Mouse (Mus musculus) lung, postnatal 4 days (tissue): Measurements from ENCODE around the gene Trmt10b.

Experiments
- DNase-seq, 2 experiments: peaks; one replicate each; pipeline ENCODE4 v3.0.0; 2021

Trmt10b gene

DNA sequence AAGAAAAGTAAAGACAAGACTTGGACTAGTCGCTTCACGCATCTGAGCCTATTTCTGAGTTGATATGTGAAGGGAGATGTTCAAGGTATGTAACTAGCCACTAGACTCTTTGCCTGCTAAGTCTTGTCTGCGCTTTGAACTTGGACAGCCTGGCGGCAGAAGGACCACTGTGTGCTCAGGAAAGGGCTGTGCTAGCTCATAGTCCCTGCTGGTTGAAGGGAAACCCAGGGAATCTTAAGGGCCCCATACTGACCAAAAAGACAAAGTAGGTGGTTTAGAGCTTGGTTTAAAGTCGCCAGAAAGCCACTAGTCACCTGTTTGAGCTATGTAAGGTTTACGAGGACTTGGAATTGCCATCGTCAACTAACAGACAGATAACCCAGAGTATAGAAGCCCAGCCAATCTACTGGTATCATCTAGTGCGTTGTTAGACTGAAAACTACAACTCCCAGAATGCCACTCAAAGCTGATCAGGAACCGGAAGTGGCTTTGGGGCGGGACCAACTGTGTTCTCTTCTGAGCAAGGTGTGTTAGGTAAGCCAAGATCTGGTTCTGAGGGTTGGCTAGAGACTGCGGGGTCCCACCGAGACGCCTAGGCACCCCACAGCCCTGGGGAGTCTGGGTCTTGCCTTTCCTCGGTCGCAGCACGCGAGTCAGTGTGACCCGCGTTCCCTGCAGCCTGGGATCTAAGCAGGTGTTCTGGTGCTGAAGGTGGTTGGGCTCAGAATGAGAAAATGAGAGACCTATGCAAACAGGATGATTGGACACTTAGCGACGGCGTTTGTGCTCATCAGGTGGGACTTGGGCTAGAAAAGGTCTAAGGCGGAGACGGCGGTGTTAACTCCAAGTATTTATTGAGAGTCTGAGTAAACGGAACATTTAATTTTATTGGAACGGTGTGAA lies at the start of gene Trmt10b:
Gene Trmt10b (plus strand): TSS at position 466 of the 903 bp plus-strand sequence.
- peak; percentile 68 to 73 for DNase-seq

DNA sequence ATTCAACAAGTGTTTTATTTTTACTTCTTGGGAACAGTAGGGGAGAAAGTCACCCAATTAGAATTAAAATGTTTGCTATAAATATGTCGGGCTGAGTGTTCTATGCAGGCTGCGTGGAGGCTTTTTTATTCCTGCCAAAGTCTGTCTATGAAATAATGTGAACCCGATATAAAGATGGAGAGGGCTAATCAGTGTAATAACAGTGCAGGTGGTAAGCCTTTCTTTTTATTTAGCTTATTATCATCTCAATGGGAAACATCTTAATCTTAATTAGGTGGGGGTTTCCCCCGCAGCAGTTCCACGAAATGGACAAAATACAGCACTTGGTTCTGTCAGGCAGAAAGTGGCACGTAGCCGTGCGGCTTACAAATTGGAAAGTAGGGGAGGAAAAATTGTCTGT lies 45.7 kb upstream of the Trmt10b start:
- DNase-seq: no peak

DNA sequence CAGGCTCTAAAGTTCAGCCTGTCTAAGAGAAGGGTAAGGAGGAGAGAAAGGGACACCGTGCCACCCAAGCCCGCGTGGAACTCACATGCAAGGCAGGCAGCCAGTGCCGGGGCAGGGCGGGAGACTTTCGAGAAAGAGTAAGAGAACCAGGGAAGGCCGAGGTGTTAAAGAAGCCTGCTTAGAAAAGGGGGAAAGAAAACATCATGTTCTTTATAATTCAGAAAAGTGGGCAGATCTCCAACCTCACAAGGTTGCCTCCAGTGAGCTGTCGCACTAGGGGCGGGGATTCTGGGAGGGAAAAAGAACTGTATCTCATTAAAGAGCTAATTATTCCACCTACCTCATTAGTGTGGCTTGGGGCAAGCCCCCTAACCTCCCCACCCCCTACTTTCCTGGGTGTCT lies 44.1 kb upstream of the Trmt10b start:
- DNase-seq: no peak

DNA sequence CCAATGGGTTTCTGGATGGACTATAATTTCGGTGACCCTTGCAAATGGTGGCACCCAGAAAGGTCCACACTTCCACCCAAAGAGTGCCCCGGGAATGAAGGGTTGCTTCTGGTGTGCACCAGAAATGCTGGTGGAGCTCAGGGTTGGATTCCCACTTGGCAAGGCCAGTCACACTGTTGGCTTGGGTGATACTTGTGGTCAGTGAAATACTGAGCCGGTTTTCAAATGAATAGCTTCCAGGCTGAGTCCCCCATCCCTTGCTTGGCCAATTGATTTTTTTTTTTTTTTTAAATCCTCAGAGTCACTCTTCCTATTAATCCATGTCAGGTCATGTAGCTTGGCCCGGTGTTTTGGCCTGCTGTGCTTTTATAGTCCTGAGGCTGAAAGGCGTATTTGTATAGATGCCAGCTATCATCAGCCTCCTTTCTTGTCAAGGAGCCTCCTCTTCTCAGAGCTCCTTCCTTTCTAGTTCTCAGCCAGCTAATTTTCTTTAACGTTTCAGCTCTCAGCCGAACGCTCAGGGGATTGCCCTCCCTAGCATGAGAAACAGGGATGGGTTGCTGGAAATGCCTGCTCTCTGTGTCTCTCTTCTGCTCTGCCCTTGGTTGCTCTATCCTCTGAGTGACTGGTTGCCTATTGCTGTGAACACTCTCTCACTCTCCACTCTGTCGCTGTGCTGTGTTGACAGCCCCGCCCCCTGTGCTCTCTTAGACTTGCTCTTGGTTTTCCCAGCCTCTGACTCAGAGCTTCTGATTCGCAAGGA lies 42.9 kb upstream of the Trmt10b start:
- DNase-seq: no peak

DNA sequence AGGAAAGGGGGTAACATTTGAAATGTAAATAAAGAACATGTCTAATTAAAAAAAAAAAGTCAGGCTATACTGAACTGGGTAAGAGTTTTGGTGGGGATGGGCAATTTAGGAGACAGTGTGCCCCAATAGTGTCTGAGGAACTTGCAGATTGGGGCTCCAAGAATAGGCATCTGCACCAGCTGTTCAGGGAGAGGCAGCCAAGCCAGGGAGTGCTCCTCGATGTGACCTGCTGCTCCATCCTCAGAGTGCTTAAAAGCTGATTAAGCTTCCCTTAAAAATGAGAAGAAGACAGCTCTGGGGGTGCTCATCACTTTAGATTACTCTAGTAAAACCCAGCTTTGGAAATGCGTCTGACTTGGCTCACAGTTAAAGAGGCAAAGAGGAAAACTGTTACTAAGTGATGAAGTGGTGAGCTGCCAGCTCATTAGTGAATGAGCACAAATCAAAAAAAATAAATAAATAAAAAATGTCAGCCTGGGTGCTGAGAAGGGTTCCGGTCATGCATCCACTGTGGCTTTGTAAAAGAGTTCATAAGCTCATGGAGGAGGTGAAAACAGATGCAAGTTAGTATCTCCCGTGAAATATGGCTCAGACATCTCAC lies 37.6 kb upstream of the Trmt10b start:
- no peak for DNase-seq

DNA sequence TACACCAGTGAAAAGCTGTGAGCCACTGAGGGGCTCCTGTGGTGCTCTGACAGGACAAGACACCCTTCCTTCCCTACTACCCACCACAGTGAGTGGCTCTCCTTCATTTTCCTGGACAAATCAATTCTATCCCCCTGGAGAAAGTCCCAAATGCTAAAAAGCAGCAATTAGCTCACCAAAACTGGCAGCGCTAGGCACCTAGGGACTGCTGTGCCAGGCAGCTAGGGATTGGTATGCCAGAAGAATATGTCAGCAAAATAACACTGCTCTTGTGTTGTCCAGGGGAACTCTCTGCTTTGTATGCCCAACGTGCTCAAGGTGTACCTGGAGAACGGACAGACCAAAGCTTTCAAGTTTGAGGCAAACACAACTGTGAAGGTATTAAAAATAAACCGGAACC lies 35.4 kb upstream of the Trmt10b start:
- DNase-seq: no peak

DNA sequence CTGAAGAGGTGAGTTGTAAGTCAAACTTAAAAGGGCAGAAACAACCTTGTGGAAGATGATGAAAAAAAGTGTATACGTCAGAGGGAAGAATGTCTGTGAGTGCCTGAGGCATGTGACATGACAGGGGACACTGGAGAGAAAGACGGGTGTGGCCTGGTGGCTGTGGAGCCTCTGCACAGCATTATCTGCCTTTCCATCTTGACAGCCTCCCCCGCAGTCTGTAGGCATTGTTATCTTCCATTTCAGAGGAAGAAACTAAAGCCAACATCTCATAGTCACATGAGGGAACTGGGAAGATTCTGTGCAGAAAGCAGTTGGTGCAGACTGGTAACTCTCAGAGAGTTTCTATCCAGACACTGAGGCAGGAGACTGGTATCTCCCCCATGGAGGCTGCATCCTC lies 29.0 kb upstream of the Trmt10b start:
- DNase-seq: no peak

DNA sequence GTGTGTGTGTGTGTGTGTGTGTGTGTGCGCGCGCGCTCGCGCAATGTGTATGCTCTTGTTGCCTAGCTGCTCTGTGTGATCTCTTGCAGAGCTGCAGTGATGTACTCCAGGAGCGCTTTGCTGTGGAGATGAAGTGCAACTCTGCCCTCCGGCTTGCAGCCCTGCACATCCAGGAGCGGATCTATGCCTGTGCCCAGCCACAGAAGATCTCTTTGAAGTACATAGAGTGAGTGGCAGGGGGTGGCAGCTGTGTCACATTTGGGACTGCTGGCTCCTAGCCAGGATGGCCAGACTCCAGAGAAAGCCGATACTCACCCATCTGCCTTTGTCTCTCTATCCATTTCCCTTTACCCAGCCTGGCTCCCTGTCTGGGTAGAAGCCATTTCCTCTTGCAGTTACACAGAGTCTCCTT lies 25.9 kb upstream of the Trmt10b start:
- peak; percentile 23 to 44 for DNase-seq

DNA sequence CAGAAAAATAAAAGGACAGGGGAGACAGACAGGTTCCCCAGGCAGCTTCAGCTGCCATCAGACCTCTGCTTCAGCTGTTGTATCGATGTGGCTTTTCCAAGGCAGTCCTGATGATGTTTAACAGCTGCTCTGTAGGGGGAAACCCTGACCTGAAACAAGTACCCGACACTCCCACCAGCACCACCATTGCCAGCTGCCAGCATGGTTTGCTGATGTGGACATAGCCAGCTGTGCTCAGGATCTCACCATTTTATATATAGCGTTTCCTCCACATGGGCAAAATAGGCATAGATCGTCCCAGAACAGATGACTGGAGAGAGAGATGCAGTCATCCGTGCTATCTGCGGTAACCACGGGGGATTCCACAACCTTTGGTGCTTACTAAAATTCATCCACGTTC lies 21.2 kb upstream of the Trmt10b start:
- no peak for DNase-seq

DNA sequence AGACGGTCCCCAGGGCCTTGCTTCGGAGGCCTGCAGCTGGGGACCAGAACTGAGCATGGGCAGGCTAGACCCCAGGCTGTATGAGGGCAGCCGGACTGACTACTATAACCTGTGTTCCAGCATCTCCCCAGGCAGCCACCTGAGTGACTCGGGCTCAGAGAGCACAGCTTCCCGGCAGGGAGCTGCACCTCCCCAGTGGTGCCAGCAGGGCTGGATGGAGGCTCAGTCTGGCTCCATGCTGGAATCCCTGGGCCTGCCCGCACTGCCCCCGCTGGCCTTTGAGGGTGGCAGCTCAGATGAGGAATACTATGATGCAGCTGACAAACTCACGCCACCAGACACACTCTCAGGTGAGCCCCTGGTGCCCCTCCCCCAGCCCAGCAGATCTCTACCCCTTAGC lies 17.6 kb upstream of the Trmt10b start:
- DNase-seq: peak in 1 of 2 experiments; percentile 20

DNA sequence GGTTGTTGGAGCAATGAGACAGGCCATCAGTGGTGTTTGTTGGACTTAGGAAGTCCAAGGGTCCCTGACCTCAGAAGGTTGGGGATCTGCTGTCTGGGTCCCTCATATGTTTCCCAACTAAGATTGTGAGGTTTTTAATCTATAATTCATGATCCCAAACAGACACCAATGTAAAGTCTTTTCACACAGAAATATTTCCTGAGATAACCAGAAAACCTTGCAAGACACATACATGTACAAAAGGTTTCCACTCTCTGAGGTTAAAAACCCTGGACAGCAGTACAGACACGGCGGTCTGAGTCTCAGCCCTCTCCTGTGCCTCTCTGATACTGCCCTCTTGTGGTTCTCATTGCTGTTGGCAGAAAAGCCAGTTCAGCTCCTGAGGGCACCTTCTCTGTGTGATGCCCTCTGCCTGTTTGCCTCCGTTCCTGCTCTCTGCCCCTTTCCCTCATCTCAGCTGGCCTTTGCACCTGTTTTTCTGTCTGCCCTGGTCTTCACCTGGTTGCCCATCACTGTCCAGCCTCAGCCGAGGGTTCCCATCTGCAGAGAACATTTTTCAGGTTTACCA lies 16.9 kb upstream of the Trmt10b start:
- peak; percentile 42 to 76 for DNase-seq

DNA sequence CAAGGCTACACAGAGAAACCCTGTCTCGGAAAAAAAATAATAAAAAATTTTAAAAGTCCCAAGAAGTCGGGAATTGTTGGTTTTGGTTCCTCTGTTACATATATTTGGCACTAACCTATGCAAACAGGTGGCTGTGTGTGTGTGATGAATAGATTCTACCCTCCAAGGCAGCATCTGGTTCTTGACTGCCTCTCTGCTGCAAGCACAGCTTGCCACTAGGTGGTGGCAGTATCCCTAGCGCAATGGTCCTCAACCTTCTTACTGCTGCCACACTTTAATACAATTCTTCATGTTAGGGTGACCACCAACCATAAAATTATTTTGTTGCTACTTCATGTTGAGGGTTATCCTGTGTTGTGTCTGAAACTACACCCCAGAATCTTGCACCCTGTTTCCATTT lies 10.6 kb upstream of the Trmt10b start:
- no peak for DNase-seq

DNA sequence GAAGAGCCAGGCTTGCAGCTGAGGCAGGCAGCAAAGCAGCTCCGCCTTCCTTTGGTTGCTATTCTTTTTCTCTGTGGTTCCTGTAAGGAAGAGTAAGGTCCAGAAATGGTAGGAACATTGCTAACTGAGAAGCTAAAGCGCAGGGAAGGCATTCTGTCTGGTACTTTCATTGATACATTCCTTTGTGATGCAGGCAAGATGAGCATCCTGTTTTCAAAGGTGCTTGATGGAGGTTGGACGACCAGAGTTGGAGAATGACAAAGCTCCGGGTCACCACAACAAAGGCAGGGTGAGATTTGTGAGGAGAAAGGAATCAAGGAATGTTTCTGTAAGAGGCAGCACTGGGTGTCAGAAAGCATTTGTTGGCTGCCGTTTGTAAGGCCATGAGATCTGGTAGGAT lies 9.0 kb upstream of the Trmt10b start:
- DNase-seq: no peak

DNA sequence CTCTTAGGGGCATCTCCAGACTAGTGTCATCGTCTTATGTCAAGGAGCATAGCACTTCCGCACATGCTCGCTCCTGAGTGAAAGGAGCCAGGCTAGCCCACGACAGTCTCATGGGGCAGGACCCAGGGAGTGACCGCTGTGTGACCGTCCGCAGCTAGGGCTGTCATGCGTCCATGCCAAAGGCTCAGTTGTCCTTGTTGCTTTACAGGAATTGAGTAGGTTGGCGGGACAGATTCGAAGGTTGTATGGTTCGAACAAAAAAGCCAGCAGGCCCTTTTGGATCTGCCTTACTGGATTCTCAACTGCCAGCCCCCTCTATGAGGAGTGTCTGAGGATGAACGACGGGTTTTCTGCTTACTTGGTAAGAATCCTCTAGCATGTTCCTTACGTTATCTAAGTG lies 8.6 kb downstream of the Trmt10b start:
- no peak for DNase-seq

DNA sequence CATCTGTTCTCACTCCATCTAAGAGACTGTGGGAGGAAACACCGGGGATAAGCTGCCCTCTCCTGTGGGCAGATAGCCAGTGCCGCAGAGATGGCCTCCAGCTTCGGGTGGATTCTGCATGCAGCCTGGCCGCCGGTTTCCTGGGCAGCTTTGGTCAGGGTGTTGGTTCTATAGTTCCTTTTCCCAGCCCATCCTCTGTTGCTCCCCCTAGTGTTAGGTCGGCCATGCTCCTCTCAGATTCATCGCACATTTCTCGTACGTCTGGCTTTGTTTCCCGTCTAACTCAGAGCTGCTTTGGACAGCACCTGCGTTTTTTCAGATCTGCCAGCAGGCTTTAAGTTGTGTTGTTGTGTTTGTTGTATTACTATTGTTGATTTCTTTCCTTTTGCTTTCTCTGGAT lies 11.1 kb downstream of the Trmt10b start:
- peak in 1 of 2 experiments; percentile 31 for DNase-seq

DNA sequence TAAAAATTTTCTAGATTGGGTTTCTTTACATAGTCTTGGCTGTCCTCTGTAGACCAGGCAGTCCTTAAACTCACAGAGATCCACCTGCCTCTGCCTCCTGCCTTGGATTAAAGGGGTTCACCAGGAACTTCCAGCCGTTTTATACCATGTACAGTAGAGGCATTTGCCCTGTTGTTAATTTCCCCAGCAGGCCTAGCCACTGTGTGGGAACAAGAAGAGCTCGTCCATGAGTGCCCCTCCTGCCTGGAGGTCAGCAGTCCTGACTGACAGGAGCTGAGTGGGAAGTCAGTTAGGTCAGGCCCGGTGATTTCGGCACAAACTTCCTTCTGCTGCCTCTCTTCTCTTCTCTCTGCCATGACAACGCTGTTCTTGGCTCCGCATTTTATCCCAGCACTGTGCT lies 11.7 kb downstream of the Trmt10b start:
- DNase-seq: no peak

DNA sequence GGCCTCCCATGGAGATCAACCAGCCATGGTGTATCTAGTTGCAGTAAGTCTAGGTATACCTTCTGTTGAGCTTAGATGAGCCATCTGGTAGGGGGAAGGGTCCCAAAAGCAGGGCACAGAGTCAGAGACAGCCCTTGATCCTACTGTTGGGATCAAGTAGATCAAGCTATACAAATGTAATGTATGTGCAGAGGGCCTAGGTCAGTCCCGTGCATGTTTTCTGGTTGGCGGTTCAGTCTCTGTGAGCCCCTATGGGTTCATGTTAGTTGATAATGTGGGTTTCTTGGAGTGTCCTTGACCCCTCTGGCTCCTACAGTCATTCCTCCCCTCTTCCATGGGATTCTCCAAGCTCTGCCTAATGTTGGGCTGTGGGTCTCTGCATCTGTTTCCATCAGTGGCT lies 14.1 kb downstream of the Trmt10b start:
- no peak for DNase-seq

DNA sequence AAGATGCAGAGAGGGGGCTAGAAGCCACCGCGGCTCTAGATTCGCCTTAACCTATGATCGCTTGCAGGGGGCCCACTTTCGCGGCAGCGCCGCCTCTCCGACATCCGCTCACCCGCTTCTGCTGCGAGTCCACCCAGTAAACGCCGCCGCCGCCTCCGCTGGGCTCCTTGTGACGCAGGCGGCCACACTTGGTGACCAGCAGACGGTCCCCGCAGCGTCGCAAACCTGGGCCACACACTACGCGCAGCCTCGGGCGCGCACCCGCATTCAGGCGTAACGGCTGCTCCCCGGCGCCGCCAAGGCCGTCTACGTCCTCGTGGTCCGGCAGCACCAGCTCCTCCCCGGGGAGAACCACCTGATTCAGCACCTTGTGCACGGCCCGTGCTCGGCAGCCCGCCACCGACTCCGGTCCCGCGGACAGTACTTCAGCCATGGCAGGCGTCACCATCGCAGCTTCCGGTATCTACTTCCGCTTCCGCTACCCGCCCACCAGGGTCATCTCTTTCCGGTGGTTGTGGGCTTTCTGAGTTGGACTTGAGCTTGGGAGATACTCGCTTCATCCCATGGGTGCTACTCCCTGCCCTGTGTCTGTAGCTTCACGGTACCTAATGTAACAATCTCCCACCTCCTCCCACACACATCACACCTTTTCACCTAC lies 23.4 kb downstream of the Trmt10b start:
- peak; percentile 90 for DNase-seq

DNA sequence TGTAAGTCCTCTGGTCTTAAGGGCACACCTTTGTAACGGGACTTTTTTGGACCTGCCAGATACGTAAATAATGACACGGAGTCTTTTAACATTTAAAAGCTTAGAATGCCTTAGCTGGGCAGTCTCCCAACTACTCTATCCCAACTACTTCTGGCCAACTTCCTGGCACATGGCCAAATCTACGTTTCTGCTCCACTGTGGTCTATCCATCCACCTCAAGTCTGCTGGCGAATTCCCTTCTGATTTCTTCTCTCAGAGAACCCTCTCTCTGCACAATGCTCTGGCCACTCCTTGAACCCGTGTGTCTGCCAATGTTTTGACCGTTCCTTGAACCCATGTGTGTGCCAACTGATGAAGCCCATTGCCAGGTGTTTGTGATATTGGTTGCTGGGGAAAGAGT lies 34.2 kb downstream of the Trmt10b start:
- DNase-seq: no peak

DNA sequence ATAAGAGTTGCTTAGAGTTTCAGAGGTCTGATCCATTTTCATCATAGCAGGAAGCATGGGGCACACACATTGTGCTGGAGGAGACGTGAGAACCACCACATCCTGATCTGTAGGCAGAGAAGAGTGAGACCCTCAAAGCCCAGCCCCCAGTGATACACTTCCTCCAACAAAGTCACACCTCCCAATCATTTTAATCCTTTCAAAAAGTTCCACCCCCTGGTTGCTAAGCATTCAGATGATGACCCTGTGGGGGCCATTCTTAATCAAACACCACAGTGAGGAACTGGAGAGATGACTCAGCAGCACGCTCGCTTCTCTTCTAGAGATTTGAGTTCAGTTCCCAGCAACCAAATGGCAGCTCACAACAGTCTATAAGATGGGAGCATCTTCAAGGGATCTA lies 35.5 kb downstream of the Trmt10b start:
- DNase-seq: no peak

DNA sequence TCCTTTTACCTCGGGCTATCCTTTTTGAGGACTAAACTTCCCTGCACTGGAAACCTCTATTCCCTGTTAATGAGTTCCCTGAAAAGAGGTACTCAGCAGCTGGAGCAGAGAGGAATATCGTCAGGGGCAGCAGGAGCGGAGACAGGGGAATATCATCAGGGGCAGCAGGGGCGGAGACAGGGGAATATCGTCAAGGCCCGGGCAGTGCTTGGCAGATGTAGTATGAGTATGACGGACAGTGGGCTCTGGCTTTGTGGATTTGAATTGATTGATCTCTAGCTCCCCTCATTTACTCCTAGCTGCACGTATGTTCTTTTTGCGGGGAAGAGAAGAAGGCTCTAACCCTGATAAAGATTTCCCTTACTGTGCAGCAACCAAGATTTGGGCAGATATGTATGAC lies 44.3 kb downstream of the Trmt10b start:
- no peak for DNase-seq

DNA sequence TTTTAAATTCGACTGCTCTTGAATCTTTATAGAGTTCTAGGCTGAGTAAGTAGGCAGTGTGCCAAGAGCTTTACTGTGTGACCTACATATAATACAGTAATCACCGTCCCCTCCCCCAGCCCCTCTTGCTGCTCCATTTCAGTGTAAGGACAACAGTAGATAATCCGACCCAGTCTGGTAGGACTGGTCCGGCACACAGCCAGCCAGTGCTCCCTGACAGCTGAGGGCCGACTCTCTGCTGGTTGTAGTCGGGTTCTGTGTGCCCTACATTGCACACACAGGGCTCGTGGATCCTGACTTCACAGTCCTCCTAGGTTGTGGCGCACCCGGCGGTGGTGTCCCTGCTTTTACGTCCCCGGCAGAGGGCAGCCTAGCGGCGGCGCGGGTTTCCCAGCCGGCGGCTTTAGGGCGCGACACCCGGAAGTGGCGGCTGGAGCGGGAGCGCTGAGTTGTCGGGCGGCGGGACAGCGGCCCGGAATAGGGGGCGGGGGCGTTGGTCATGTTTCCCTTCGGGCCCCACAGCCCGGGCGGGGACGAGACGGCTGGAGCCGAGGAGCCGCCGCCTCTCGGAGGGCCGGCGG lies 44.8 kb downstream of the Trmt10b start, which contains the start of gene Dcaf10:
Gene Dcaf10 (plus strand): TSS at position 433 of the 581 bp plus-strand sequence.
- DNase-seq: peak; percentile 96 to 97
